Mouse (Mus musculus) c-Kit-positive CD71-positive TER-119-negative erythroid progenitor cells, embryonic 14.5 days (primary cell): ENCODE results near the gene BC005537.

ENCODE experiments used
- DNase-seq: peaks from one replicate; pipeline ENCODE4 v3.0.0-alpha.2; 2013; ENCODE audit warnings: low read depth

BC005537 gene

GRCm38 (mm10) chr13:24844983-24845955 lies 43.8 kb downstream of the BC005537 start, which contains the start of gene D130043K22Rik:
TSS of gene D130043K22Rik (plus strand) at chr13:24845135.
- DNase-seq: no peak

GRCm38 (mm10) chr13:24849318-24849717 lies 47.9 kb downstream of the BC005537 start:
- DNase-seq: no peak

GRCm38 (mm10) chr13:24851989-24852388 lies 50.5 kb downstream of the BC005537 start:
- DNase-seq: no peak

GRCm38 (mm10) chr13:24852570-24852969 lies 51.1 kb downstream of the BC005537 start:
- no peak for DNase-seq

- DNase-seq: no peak
These were observed 57.7 kb downstream of the BC005537 start for GRCm38 (mm10) chr13:24859115-24859514.

- no peak for DNase-seq
These were observed 59.6 kb downstream of the BC005537 start for GRCm38 (mm10) chr13:24861084-24861483.

- DNase-seq: no peak
These were observed 60.6 kb downstream of the BC005537 start for GRCm38 (mm10) chr13:24862021-24862420.

GRCm38 (mm10) chr13:24862520-24862919 lies 61.1 kb downstream of the BC005537 start:
- peak; percentile 46 for DNase-seq
